Mouse (Mus musculus): ENCODE data around the gene Dhx37.

DNA sequence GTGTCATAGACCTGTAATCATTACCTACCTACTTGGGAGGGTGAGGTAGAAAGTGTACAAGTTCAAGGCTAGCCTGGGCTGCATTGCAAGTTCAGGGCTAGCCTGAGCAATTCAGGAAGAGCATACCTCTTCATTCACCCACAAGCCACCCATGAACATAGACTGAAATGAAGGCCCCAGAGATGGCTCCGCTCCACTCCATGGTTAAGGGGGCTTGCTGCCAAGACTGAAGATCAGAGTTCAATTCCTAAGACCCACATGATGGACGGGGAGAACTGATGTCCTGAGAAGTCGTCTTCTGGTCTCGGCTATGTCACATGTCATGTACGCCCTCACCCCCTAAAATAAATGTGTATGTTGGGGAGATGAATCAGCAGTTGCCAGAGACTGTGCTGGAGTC is 32.6 kb upstream of the Dhx37 start:
- TF ChIP-seq CTCF (IDR thresholded peaks at IDR 0.05), result no peak
- no peak for TF ChIP-seq EP300 (IDR thresholded peaks at IDR 0.05)

Measured in lung, postnatal 0 days (tissue).